Mouse (Mus musculus) c-Kit-positive CD71-negative TER-119-negative erythroid progenitor cells, embryonic 14.5 days (primary cell): ENCODE data around the gene Cfap44.

ENCODE experiments used
- DNase-seq: peaks from one replicate; pipeline ENCODE4 v3.0.0-alpha.2; 2013; ENCODE audit warnings: low read depth

Gene Cfap44

GRCm38 (mm10) chr16:44494441-44495108, 100.0 kb downstream of the Cfap44 start:
- no peak for DNase-seq

- DNase-seq, result no peak
These were observed 102.4 kb downstream of the Cfap44 start for GRCm38 (mm10) chr16:44496971-44497464.

- DNase-seq, result no peak
These were observed 103.9 kb downstream of the Cfap44 start for GRCm38 (mm10) chr16:44498447-44498846.

DNA sequence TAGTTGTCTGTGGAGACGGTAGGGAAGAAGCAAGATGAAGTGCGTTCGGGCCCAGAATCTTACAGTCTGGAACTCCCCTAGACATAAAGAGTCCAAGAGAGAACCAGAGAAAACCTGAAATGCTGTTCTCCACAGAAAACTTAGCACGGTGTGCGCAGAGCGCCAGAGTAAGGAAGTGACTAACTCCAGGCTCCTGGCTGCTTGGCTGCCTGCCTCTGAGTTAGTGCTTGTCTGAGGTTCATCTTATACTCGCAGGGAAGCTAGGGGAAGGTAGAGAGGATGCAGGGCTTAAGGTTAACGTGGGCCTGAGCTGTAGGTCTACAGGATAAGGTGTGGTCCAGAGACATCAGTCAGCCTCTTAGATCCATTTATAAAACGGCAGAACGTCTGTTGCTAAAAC, 107.2 kb downstream of the Cfap44 start:
- DNase-seq, result no peak

- DNase-seq, result no peak
These were observed 107.7 kb downstream of the Cfap44 start for GRCm38 (mm10) chr16:44502325-44502724.

GRCm38 (mm10) chr16:44502895-44503575, 108.4 kb downstream of the Cfap44 start:
- DNase-seq, result no peak

DNA sequence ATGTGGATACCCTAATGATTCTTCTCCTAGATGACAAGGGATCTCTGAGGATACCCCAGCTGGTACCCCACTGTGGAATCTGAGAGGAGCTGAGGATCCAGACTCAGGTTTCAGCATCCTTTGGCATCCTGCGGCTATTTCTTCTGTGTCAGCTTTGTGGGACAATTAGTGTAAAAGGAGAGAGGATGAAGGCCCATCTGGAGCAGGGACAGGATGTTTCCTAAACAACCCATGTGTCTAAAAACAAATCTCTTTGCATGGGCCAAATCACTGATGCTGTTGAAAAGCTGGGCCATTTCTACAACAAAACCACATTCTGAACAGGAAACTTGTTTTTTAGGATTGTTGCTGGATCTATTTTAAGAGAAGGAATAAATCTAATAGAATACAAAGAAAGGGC, 110.6 kb downstream of the Cfap44 start:
- DNase-seq, result no peak

GRCm38 (mm10) chr16:44507027-44507929, 112.7 kb downstream of the Cfap44 start:
- DNase-seq, result no peak

DNA sequence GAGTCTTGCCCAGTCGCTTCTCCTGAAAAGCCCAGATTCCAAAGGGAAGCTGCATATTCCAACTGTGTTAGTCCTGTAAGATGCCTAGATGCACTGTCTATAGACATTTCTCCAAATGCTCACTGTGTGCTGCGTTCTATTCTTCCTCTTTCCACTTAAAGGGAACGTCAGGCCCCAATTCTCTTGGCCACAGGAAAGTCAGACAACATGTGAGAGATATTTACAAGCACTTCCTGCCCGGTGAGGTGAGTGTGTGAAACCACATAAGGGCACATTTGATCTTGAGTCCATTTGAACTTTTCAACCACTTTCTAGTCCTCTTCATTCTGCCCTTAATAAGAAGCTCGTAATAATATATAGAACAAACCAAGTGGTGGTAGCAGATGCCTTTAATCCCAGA, 113.4 kb downstream of the Cfap44 start:
- no peak for DNase-seq

DNA sequence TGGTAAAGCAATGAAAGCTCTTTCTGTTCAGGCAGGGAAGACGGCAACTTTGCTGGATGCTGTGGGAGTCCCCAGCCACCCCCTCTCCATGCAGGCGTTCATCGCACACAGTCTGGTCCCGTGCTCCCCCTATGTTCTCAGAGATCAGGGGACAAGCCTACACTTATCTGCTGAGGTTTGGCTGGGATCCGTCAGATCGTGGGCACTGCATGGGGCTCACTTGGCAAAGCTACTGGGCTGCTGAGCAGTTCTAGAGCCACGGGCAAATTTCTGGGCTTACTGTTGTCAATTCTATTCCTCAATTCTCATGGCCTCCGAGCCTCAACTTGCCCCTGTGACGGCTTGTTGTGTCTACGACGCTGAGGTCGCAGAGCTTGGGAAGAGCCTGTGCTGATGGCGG, 114.2 kb downstream of the Cfap44 start:
- DNase-seq, result no peak

DNA sequence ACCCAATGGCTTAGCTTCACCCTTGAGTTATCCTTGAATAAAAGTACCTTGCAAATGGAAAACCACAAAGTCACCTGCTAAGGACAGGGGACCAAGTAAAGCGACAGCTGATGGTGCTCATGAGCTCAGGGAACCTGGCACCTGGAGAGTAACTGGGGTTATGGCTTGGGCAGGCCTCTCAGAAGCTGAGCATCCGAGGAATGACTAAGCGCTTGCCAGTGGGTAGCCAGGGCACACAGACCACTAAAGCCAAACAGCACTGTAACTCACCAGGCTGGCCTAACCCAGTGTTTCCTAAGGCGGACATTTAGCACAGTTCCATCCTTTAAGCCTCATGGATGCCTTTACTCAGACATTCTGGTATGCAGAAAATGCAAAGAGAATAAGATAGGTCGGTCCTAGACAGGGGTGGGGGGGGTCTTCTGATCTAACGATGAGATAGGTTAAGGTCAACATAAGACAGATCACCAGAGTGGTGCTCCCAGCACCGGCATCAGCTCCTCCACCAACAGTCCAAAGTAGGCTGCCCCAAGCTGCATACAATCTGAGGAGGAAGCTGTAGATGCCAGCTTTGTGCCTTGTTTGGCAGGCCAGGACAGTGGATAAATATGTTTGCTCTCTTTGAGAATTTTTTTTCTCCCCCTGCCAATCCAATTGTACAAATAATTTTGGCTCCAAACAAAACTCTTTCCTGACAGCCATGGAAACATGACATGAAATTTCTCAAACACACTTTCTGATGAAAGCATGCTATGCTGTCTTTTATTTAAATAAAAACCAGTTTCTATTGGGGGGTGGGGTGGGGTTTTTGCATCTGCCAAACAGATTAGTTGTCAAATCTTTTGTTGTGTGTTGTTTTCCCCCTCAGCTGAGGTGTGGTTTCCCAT, 115.1 kb downstream of the Cfap44 start:
- DNase-seq, result no peak

- no peak for DNase-seq
These were observed 116.1 kb downstream of the Cfap44 start for GRCm38 (mm10) chr16:44510521-44511213.

GRCm38 (mm10) chr16:44516498-44516897, 121.9 kb downstream of the Cfap44 start:
- no peak for DNase-seq

DNA sequence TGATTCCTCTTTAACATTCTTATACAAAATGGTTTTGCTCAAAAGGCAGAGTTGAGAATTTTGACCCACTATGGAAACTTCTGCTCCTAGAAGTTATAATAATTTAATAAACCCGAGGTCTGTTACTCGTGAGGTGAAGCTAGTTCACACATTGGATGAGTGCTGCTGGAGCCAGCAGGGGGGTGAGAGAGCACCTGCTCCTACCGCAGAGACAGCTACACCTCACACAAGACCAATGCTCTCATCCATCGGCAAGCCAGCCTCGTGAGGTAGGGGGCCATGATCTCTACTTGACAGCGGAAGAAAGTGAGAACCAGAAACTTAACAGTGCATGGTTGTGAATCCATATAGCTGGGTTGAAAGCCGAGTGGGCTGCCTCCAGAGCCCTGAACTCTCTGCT, 129.0 kb downstream of the Cfap44 start:
- DNase-seq, result no peak

- DNase-seq, result no peak
These were observed 131.4 kb downstream of the Cfap44 start for GRCm38 (mm10) chr16:44526044-44526443.

DNA sequence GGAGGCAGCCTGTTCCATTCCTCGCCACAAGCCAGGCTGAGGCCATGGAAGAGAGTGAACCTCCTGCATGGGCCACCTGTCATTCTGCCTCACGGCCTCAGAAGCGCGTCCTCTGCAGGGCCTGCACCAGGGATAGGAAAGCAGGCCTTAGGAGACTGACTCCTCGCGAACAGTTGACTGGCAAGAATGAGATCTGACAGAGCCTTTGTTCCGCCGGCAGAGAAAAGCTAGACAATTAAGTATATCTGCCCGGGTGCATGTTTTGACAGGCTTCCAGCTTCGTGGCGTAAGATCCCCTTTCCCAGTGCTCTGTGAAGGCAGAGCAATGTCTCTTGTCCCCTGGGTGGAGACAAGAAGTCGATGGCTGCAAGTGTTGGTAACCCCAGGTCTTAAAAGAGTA, 132.1 kb downstream of the Cfap44 start:
- no peak for DNase-seq

DNA sequence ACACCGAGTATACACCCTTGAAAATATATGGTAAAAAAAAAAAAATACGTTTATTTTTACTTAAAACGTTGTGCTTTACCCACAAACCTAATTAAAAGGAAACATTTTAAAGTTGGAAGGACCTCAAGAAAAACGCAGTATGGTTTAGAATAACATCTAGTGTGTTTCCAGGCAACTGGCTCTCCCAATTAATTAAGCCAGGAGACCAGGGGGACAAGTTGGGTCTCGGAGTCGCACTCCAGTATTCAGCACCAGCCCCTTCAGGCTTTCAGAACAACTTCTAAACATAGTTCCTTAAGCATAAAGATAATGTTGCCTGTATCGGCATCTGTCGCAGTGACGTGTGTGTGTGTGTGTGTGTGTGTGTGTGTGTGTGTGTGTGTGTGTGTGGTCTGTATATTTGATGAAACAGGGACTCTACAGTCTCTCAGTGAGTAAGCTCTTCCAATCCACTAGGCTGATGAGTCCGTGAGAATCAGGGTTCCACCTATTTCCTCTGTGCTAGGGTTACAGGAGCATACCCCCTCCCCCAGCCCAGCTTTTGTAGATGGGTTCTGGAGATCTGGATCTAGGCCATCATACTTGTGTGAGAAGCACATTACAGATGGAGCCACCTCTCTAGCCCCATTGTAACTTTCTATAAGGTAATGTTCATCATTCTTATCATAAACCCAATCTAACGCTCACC, 132.8 kb downstream of the Cfap44 start:
- no peak for DNase-seq

- no peak for DNase-seq
These were observed 134.4 kb downstream of the Cfap44 start for GRCm38 (mm10) chr16:44528955-44529354.

- DNase-seq, result no peak
These were observed 135.1 kb downstream of the Cfap44 start for GRCm38 (mm10) chr16:44529691-44530090.

DNA sequence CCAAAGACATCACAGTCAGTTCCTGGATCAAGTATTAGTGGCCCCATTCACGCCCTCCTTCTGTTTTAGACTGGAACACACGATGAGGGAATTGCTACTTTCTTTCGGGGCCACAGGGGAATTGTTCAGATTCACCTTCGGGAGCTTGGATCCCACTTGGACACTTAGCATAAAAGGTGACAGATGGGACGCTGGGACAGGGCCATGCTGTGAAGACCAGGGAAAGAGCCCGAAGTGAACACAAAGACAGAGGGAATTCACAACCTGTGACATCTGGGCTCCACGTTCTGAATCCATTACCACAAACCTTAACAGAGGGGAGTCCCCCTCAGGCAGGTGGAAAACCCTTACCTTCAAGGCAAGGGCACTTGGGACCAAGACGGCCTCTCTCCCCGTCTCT, 135.6 kb downstream of the Cfap44 start:
- no peak for DNase-seq
